In genomic region chr2:97037024-97037814, GRCm38 (mm10) we compare ENCODE assay signal across 21 mouse cellular contexts.
DNase-seq lines count a peak whose midpoint lies in the region; ATAC-seq and TF ChIP-seq lines count a peak whose summit lies in the region.
"Had no signal": no experiment of that assay in that cellular context is flagged by ENCODE, and none has a peak within 500 bp of the region (broad histone marks: within the 10 kb centered on the region; RNA-seq: fewer than 3 reads in every experiment).

No protein-coding gene starts in this region.

- no peaks in the 10 kb centered on the region for H3K27me3 ChIP-seq in forebrain, embryonic 13.5 days
- no peaks in the 10 kb centered on the region for H3K27me3 ChIP-seq in forebrain, embryonic 11.5 days (ENCODE audit: control insufficient read depth, insufficient read depth, low read length)
- H3K27me3 ChIP-seq in forebrain, postnatal 0 days (ENCODE audit: insufficient read depth, low read length), result no peaks in the 10 kb centered on the region
- H3K27me3 ChIP-seq in limb, embryonic 10.5 days (ENCODE audit: low read depth, poor library complexity, severe bottlenecking), result no peaks in the 10 kb centered on the region
- H3K27me3 ChIP-seq: CH12.LX; embryonic facial prominence, embryonic 12.5 days; heart, embryonic 13.5 days; hindbrain, embryonic 13.5 days had no signal

- no peak for DNase-seq in forebrain, embryonic 11.5 days (ENCODE audit: low spot score)
- peak; percentile 10 for DNase-seq in brain, embryonic 18.5 days (ENCODE audit: low read depth, low spot score)
- DNase-seq in forebrain, postnatal 0 days, result no peak
- no peak for DNase-seq in limb, embryonic 10.5 days (ENCODE audit: low spot score)
- DNase-seq in heart, adult 11 months, result no peak
- DNase-seq: adrenal gland, adult 2 months; adrenal gland, postnatal 25 days; cerebellum, adult 11-12 months; cerebellum, adult 9-10 months; cerebellum, postnatal 25 days; gastrocnemius, adult 2 months; gastrocnemius, postnatal 25 days; heart, postnatal 4 days; kidney, adult 11 months had no signal

- H3K4me1 ChIP-seq in forebrain, embryonic 13.5 days, result no peaks in the 10 kb centered on the region
- H3K4me1 ChIP-seq in forebrain, embryonic 11.5 days (replicated peaks; ENCODE audit: control insufficient read depth, insufficient read depth, low read length), result no peaks in the 10 kb centered on the region
- H3K4me1 ChIP-seq in forebrain, postnatal 0 days (ENCODE audit: insufficient read depth), result no peaks in the 10 kb centered on the region
- H3K4me1 ChIP-seq in limb, embryonic 10.5 days, result no peaks in the 10 kb centered on the region
- H3K4me1 ChIP-seq: embryonic facial prominence, embryonic 12.5 days; heart, embryonic 13.5 days; hindbrain, embryonic 13.5 days had no signal

- no peak overlapping the region for H3K9ac ChIP-seq in forebrain, embryonic 13.5 days
- no peak overlapping the region for H3K9ac ChIP-seq in forebrain, embryonic 11.5 days (ENCODE audit: low read length)
- no peak overlapping the region for H3K9ac ChIP-seq in forebrain, postnatal 0 days
- H3K9ac ChIP-seq: embryonic facial prominence, embryonic 12.5 days; heart, embryonic 13.5 days; hindbrain, embryonic 13.5 days had no signal

- TF ChIP-seq CTCF in forebrain, postnatal 0 days (IDR thresholded peaks at IDR 0.05; ENCODE audit: low read depth), result no peak

- no peak overlapping the region for H3K4me2 ChIP-seq in forebrain, embryonic 13.5 days
- H3K4me2 ChIP-seq in forebrain, embryonic 11.5 days (ENCODE audit: low read depth, low read length, severe bottlenecking), result no peak overlapping the region
- H3K4me2 ChIP-seq in forebrain, postnatal 0 days (ENCODE audit: low read depth), result no peak overlapping the region
- H3K4me2 ChIP-seq: embryonic facial prominence, embryonic 12.5 days; heart, embryonic 13.5 days; hindbrain, embryonic 13.5 days had no signal

- no peaks in the 10 kb centered on the region for H3K36me3 ChIP-seq in forebrain, embryonic 13.5 days (ENCODE audit: poor library complexity, severe bottlenecking)
- no peaks in the 10 kb centered on the region for H3K36me3 ChIP-seq in forebrain, embryonic 11.5 days (ENCODE audit: control insufficient read depth, insufficient read depth, low read length)
- H3K36me3 ChIP-seq in forebrain, postnatal 0 days (ENCODE audit: insufficient read depth), result no peaks in the 10 kb centered on the region
- no peaks in the 10 kb centered on the region for H3K36me3 ChIP-seq in limb, embryonic 10.5 days
- H3K36me3 ChIP-seq: embryonic facial prominence, embryonic 12.5 days; heart, embryonic 13.5 days; hindbrain, embryonic 13.5 days had no signal

- ATAC-seq in forebrain, embryonic 13.5 days, result peak; percentile 77
- no peak for ATAC-seq in forebrain, embryonic 11.5 days (replicated peaks; ENCODE audit: low FRiP score)
- peak; percentile 77; the same call in 1 of the 2 replicates for ATAC-seq in forebrain, postnatal 0 days
- ATAC-seq in erythroid progenitor cell, adult 5-6 weeks (replicated peaks; ENCODE audit: low FRiP score, poor library complexity, severe bottlenecking), result no peak
- ATAC-seq: hindbrain, postnatal 0 days had no signal

- H3K27ac ChIP-seq in forebrain, embryonic 13.5 days, result no peak overlapping the region
- no peak overlapping the region for H3K27ac ChIP-seq in forebrain, embryonic 11.5 days (ENCODE audit: low read depth, low read length)
- H3K27ac ChIP-seq in forebrain, postnatal 0 days (ENCODE audit: low read depth, low read length), result no peak overlapping the region
- no peak overlapping the region for H3K27ac ChIP-seq in limb, embryonic 10.5 days
- H3K27ac ChIP-seq: embryonic facial prominence, embryonic 12.5 days; gastrocnemius, adult 2 months; heart, embryonic 13.5 days; hindbrain, embryonic 13.5 days; hindbrain, postnatal 0 days had no signal

- H3K9me3 ChIP-seq in forebrain, embryonic 13.5 days (replicated peaks), result no peaks in the 10 kb centered on the region
- no peaks in the 10 kb centered on the region for H3K9me3 ChIP-seq in forebrain, embryonic 11.5 days (ENCODE audit: control insufficient read depth, low read length)
- H3K9me3 ChIP-seq in forebrain, postnatal 0 days (ENCODE audit: low read length), result no peaks in the 10 kb centered on the region
- H3K9me3 ChIP-seq in limb, embryonic 10.5 days (replicated peaks), result no peaks in the 10 kb centered on the region
- H3K9me3 ChIP-seq: embryonic facial prominence, embryonic 12.5 days; heart, embryonic 13.5 days; hindbrain, embryonic 13.5 days had no signal

- 65% methylated on average over 5 of the region's 5 CpGs for WGBS in forebrain, embryonic 13.5 days
- 87% methylated on average over 5 of the region's 5 CpGs for WGBS in forebrain, embryonic 11.5 days
- WGBS in forebrain, postnatal 0 days, result 54% methylated on average over 5 of the region's 5 CpGs
- WGBS in limb, embryonic 10.5 days, result 89% methylated on average over 5 of the region's 5 CpGs

- no peak overlapping the region for H3K4me3 ChIP-seq in forebrain, embryonic 13.5 days
- H3K4me3 ChIP-seq in forebrain, embryonic 11.5 days (ENCODE audit: low read depth, low read length), result no peak overlapping the region
- no peak overlapping the region for H3K4me3 ChIP-seq in forebrain, postnatal 0 days (ENCODE audit: low read depth, low read length)
- H3K4me3 ChIP-seq in limb, embryonic 10.5 days, result no peak overlapping the region
- H3K4me3 ChIP-seq: embryonic facial prominence, embryonic 12.5 days; gastrocnemius, adult 2 months; heart, embryonic 13.5 days; hindbrain, embryonic 13.5 days had no signal

Comparison
In these comparisons a context has a peak if more than half of its experiments do, and no peak if none do; other contexts are left out.
1. ATAC-seq: peak in forebrain, embryonic 13.5 days (single experiment) and forebrain, postnatal 0 days (single experiment); none in forebrain, embryonic 11.5 days (single experiment) and erythroid progenitor cell, adult 5-6 weeks (single experiment).